Mouse (Mus musculus) heart, embryonic 15.5 days (tissue): ENCODE data around the gene Alg10b. TPM values are rescaled to one million over a fixed set of nuclear protein-coding genes. Genes with fewer than 3 reads are reported as not detected.

Source experiments
- microRNA-seq: library from miRNA; unstranded; fragments of <30 nt; microRNA quantifications from one replicate; pipeline ENCODE4, GENCODE M21; 2016
- polyA plus RNA-seq: library from polyadenylated mRNA; unstranded; fragments of >200 nt; fragmentation: Nextera tagmentation; extraction: Ambion mirVana; gene quantifications from 2 replicates; pipeline ENCODE4 v1.2.1, GENCODE M21; 2015

The Alg10b gene
- polyA plus RNA-seq, 1 experiment from 2014 or later, result 17.3 TPM

Small RNA genes within 50 kb of the gene (microRNA-seq; reads per million reads assigned to microRNA genes)
- gene Mir7648, result not detected
